Mouse (Mus musculus) liver, adult (tissue): ENCODE measurements at regions not wholly inside any gene's neighbourhood (a gene's known extent, or its start where the extent isn't known, plus 50 kb on each side); places are given as distances from the start of the nearest gene placed in this dataset.

Experiments used
- GATA4 ChIP-seq: IDR thresholded peaks from 2 replicates; pipeline ENCODE4 v1.6.1; 2014; ENCODE audit warnings: mild to moderate bottlenecking, low read length; ENCODE audit not compliant: insufficient replicate concordance

DNA sequence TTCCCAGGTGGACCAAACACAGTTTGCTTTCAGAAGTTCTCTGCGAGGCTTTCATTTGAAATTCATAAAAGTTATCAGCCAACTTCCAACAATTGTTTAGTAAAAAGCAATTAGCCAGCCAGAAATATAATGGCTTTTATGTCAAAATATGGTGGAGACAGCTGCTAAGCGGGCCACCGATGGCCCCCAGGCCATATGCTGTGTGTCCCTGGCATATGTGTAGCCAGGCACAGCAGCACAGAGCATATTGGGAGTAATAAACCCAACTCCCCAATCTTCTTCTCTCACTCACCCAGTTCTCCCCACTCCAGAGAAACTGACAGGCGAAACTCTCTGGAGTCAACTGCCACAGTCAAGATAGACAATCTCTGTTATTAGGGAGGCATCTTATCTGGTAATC is 137.5 kb upstream of the Sel1l start:
- TF ChIP-seq GATA4, result no peak

DNA sequence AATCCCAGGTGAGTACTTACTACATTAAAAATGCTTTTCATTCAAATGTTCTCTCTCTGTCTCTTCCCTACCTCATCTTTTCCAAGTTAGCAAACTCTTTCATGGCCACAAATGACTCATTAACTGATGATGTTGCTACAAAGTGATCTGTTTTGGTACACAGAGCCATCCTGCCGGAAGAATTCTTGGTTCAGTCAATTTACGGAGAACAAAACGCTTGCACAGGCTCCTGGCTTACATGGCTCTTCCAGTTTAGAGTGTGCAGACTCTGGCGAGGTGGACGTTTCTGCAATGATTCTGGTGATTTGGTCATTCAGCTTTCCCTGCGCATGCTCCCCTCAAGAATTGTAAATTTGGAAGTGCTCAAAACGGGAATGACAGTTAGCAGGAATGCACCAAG is 131.4 kb upstream of the Sel1l start:
- TF ChIP-seq GATA4, result no peak

DNA sequence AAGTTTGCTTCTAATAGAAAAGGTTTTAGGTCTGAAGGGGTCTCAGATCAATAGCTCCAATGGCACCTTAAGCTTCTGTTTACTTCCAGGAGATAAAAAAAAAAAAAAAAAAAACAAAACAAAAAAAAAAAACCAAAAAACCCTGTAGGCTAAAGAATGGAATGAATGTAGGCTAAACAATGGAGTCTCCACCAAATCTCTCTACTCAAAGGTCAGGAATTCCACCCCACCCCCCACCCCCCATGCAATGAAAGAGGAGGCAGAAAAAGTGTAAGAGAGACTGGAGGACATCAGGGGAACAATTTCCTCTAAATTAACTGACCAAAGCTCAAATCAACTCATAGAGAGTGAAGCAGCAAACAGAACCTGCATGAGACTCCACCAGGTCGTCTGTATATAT is 122.1 kb upstream of the Sel1l start:
- TF ChIP-seq GATA4, result no peak

DNA sequence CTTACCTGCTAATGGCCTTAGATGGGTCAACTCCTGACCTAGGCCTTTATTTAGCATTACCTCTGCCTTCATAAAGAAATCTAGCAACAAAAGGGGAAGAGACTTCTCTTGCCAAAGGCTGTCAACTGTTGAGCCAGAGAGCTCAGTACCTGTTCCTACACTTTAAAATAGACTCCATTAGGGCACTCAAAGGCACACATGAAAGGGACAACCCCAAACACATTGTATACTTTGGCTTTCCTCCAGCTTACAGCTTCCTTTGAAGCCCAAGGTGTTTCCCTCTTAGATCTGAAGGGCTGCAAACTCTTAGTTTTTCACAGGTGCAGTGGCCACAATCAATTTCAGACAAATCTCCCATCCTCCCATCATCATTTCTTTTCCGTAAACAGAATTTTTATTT is 117.0 kb upstream of the Sel1l start:
- no peak for TF ChIP-seq GATA4

DNA sequence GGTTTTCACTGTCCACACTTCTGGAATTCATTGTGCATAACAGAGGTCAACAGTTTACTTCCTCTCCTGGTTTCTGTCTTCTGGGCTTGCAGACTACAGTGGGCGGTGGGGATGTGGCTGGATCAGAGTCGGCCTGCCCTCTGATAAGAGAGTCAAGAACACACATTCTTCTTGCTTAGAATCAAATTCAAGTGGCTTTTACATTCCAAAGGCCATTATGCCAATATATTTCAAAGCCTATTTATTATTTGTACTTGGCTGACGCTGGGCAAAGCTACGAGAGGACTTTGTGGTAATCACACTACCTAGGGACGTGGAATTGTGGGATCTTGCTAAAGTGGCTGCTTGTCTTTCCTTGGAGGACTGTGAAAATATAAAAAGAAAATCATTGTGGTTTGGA is 114.3 kb upstream of the Sel1l start:
- no peak for TF ChIP-seq GATA4

DNA sequence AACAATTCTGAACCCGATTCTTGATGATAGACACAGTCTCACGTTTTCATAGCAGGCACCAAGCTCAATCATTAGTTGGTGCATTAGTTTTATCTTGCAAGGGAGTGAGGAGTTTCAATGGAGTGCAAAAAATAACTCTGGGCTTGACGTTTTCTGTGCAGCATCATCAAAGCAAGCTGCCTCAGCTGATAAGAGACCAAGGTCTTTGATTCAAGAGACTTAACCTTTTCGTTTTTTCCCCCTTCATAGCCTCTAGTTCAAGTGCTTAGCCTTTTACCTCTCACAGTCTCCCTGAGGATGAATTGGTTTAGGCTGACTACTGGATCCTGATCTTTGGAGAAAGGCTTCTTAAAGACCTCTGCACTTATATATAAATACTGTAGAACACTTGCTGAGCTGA is 109.1 kb upstream of the Sel1l start:
- no peak for TF ChIP-seq GATA4

DNA sequence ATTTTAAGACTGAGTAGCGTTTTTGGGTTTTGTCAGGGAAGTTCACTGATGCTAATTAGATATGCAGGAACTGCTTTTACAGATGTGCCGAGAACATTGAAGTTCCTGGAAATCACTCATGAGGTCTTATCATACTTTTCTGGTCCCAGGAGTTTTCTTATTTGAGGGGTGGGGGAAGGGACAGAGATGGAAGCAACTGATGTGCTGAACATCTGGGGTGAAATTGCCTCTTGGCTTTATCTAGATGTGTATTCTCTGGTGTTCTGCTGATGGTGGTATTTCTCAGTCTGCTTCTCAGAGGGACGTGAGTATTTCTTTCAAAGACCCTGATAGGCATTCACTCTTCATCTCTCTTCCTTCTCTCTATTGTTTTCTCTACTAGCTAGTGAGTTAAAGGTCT is 107.5 kb upstream of the Sel1l start:
- no peak for TF ChIP-seq GATA4

DNA sequence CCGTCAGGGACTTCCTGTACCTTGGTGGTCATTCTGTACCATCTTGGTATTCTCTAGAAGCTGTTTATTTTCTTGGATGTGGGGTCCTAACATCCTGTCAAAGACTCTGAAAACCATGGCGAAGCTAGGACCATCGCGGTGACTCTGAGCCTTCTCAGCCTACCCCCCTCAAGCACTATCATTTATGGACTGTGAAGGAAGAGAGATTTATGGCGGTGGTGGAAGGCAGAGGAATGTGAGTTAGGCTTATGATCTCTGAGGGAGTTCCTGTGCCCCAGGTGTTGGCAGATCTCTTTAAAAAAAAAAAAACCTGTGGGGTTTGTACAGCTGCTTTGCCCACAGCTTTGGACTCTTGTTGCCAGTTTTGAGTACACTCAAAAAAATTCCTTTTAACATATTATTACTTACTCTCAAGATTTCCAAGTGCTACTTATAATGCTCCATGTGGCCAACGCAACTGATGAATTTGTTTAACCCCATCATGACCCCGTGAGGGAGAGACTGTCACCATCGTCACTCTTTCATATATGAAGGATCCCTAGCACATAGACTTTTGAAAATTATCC is 99.7 kb upstream of the Sel1l start:
- TF ChIP-seq GATA4, result no peak

DNA sequence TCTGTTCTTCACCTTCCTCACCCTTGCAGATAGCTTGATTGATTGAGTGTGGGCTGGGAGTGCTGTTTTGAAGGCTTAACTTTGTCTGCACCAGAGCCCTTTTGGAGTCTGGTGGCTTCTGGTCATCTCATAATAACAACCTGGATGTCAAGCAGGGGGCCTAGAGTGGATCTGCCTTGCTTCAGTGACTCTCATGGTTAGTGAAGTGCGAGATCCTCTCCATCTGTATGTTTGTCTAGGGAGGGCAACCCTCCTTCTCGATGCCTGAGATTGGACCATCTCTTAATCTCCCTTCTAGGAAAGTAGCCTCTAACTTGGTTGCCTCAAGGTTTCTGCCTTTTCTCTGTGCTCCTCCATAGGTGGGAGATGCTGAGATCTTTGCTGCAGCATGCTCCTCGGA is 99.0 kb upstream of the Sel1l start:
- TF ChIP-seq GATA4, result no peak

DNA sequence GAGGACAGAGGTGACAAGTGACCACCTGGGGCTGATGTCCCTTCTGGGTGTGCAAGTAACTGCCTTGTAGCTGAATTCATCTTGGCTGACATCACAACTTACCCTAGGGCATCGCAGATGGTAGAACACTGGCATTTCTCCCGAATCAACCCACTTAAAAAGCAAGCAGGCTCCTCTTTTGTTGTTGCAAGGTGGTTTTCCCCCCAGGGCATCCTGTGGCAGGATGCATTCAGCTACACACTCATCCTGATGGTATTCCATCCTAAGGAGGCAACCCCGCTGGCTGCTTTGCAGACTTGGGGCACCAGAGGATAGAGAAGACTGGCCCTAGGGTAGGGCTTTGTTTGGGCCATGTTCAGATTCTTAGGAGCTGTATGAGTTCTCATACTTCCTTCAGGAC is 97.6 kb upstream of the Sel1l start:
- TF ChIP-seq GATA4, result no peak

DNA sequence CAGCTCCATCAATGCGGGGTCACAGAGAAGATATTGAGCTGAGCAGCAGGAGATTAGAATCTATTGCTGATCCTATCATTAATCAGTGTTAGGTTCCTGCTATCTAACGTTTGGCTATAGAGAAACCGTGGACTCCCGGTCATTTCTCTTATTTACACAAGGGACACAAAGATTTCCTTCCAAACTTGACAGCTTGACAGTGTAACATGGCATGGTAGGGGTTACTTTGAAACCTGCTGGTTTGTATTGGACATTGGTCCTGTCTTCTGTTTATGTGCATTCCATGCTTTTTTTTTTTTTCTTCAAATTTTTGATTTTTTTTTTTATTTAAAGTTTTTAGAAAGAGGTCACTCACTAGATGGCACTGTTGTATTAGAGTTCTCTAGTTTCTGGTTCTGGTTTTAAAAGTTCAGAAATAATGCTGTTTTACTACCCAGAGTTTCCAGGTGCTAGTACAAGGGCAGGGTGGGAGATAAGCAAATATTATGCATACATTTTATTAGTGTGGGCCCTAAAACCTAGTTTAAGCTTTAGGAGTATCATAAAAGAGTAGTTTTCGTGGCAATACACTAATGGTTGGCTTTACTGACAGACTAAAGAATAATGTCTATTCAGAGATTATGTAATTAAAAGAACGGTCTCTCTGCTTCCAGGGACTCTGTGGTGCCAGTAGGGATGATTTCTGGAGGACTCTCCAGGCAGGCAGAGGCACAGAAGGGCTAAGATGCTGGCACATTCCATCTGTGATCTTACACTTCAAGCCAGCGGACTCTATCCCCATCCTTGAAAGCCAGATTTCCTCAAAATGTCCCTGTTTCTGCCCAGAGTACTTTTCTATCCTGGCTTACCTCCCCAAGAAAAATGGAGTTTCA is 83.8 kb upstream of the Sel1l start:
- no peak for TF ChIP-seq GATA4

DNA sequence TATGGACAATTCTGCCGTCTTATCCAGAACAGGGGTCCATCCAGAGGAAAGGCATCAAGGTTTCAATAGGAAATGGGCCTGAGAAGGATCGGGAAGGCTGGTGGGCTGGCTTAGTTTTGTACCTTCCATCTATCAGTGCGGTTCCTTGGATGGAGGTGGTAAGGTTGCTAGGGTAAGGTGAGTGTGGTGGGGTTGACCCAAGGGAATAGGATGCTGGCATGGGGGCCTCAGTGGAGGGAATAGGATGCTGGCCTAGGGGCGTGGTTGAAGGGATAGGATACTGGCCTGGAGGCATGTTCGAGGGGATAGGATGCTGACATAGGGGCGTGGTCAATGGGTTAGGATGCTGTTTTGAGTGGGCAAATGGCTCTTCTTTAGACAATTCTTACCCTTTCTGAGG is 82.6 kb upstream of the Sel1l start:
- TF ChIP-seq GATA4, result no peak

DNA sequence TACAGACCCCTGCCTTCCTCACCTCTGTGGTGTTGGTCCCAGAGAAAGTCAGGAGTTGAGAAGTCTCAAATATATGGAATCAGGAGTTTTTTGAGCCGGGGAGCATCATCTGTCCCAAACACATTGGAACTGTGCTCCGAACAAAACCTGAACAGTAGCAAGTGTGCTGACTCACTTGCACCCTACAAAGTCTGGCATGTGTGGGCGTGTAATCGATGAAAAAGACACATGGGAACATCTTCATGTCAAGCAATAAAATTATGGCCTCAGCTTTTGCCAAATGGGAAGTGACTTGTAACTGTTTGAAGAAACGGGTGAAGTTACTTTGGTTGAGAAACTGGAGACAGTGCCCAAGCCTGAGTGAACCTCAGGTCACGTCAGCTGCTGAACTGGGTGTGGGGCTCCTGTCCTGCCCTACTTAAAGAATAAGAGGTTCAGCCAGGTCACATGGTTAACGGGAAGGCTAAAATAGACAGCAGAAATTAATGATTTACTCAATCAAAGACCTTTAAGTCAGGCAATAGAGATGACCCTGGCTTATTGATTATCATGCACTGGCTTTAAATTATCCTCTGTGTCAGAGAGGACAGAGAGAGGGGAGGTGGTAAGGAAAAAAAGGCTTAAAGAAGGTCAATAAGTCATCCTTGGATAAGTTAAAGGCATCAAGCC is 80.6 kb upstream of the Sel1l start:
- TF ChIP-seq GATA4, result no peak

DNA sequence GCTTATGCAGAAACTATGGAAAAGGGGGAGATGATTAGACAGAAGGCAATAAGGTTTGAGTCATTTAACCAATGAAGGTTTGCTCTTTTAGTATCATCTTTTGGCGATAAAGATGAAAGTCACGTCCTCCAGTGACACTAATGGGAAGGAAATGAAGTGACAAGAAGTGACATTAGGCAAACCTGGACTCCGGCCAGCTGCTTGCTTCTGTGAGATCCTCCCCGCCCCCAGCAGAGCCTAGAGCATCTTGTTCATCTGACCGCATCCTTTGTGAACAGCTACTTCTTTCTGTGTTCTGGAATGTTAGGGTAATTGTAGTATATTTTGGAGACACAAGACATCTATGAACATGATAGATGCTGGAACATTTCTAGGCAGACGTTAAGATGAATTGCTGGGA is 78.6 kb upstream of the Sel1l start:
- TF ChIP-seq GATA4, result no peak

DNA sequence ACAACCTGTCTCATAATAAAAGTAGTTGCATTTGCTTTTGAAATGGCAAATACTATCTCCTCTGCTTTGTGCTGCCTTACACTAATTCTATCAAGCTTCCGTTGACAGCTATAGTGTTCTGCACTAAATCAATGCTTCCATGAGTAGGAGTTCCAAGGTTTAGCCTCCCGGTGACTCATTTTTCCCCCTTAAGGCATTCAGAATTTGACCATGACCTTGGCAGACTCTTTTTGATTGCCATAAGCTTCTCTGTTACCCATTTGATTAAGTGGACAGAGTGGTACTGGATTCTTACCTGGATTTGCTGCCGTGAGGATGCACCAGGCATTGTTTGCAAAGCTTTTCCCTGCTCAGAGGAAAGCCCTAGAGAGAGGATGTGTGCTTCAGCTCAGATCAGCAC is 66.5 kb upstream of the Sel1l start:
- TF ChIP-seq GATA4, result no peak

DNA sequence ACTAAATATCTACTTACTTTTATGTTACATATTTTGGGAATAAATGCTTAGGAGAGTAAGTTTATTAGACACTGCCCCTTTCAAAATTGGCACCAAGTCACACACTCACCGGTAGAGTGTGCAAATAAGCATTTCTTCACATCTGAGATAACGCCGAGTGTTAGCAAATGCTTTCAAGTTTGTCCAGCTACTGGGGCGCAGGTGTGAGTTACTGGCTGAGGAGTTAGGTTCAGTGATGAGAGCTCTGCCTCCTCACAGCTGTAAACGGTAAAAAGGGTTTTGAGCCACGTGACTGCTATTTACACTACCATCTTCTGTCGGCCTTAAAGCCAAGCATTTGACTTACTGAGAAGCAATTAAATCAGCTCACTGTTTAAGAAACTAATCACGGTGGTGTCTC is 61.6 kb upstream of the Sel1l start:
- no peak for TF ChIP-seq GATA4
